Mouse (Mus musculus) CD4-positive naive resting alpha-beta T cell, adult 76 days (primary cell): Measurements from ENCODE around the gene Sprr2h. TPM values are rescaled to one million over a fixed set of nuclear protein-coding genes. Genes with fewer than 3 reads are reported as not detected.

Experiments used
- total RNA-seq: library from RNA; stranded (reverse); gene quantifications from one replicate; pipeline ENCODE4 v1.2.4, GENCODE M21; 2023

Gene Sprr2h
- not detected for total RNA-seq

DNA sequence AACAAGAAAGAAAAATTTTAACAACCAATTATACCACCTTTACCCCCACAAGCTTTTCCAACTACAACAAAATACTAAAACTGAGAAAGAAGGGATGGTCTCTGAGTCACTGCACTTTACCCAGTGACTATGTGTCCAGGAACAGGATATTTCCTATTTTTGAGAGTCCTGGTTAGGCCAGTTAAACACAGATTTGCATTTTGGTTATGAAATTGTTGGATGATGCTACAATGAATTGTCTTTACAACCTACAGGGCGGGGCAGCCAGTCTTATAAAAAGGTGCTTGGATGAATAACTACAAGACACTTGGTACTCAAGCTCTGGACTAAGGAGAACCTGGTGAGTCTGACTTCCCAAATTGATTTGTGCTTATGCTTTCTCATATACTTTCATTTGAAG is at the start of gene Sprr2h:
Gene Sprr2h, plus strand, starts transcription at position 301 of the 400 bp plus-strand sequence.

GRCm38 (mm10) chr3:92338840-92339239 is 46.6 kb upstream of the Sprr2h start, which contains the start of gene Sprr2d:
Sprr2d (plus strand) TSS chr3:92339140.

DNA sequence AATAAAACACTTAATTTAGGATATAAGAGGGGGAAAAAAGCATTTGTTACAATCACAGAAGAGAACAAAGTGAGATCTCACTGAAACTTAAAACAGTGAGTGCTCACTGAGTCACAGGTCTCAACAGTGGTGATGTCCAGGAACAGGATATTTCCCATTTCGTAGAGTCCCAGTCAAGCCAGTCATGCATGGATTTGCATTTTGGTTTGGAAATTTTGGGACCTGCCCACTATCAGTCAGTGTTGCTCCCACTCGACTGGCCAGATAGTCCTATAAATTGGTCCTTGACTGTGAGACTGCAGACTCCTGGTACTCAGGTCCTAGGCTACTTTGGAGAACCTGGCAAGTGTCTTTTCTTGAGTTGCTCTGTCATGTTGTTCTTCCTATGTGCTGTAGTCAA is 33.6 kb upstream of the Sprr2h start, which contains the start of gene Sprr2e:
Gene Sprr2e, plus strand, starts transcription at position 301 of the 400 bp plus-strand sequence.

DNA sequence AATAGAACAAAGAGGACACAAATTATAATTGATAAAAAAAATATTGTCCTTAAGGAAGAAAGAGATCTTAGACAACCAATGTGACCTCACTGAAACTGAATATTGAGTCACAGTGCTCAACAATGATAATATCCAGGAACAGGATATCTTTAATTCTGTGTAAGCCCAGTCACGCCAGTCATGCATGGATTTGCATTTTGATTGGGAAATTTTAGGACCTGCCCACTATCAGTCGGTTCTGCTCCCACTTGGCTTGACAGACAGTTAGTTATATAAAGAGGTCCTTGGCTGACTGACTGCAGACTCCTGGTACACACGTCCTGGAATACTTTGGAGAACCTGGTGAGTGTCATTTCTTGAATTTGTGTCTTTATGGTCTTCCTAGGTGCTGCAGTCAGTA is 20.6 kb upstream of the Sprr2h start, which contains the start of gene Sprr2f:
Gene Sprr2f, plus strand, starts transcription at position 301 of the 400 bp plus-strand sequence.

DNA sequence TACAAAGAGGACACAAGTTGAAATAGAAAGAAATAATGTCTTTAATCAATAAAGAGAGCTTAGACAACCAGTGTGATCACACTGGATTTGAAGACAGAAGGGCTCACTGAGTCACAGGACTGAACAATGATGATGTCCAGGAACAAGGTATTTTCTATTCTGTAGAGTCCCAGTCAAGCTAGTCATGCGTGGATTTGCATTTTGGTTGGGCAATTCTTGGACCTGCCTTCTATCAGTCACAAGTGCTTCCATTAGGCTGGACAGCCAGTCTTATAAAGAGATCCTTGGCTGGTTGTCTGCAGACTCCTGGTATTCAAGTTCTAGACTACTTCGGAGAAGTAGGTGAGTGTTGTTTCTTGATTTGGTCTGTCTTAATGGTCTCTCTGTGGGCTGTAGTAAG is 22.2 kb downstream of the Sprr2h start, which contains the start of gene Sprr2i:
Gene Sprr2i, plus strand, starts transcription at position 301 of the 400 bp plus-strand sequence.

GRCm38 (mm10) chr3:92417782-92418181 is 32.3 kb downstream of the Sprr2h start, which contains the start of gene Sprr2j-ps:
Sprr2j-ps (plus strand) TSS chr3:92418082.

DNA sequence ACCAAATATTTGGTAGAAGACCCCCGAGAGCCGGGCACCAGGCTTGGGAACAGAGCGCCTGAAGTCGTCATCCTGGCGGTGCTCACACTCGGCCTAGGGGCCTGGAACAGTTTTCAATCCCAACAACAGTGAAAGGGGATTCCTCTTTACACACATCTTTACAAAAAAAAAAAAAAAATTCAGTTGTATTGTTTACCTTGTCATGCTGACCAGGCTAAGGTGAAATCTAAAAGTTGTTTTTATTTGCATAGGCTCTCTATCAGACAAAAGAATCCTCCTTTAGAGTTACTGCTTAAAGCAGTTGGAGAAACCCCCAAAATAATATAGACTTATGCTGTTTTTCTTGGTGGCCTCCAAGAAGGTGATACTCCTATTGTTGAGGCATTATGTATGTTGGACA is 43.8 kb downstream of the Sprr2h start, which contains the start of gene Gm9774:
Gene Gm9774, minus strand, starts transcription at position 101 of the 400 bp plus-strand sequence.

DNA sequence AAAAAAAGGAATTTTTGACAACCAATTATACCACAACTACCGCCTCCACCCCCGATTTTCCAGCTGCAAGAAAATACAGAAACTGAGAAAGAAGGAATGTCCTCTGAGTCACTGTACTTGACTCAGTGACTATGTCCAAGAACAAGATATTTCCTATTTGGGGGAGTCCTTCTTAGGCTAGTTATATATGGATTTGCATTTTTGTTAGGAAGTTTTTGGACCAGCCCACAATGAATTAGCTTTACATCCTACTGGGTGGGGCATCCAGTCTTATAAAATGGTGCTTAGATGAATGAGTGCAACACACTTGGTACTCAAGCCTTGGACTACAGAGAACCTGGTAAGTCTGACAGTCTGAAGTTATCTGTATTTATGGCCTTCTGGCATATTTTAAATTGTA is 46.8 kb downstream of the Sprr2h start, which contains the start of gene Sprr2k:
Gene Sprr2k, plus strand, starts transcription at position 301 of the 400 bp plus-strand sequence.

Other genes with a start within 250 kb of the Sprr2h start
- not detected for gene Lelp1, start 242.9 kb upstream of the Sprr2h start, total RNA-seq
- not detected for gene Sprr2a1, start 169.9 kb upstream of the Sprr2h start, total RNA-seq
- gene Sprr2a2, start 169.8 kb upstream of the Sprr2h start, total RNA-seq, result not detected
- not detected for gene Sprr2a3, start 100.3 kb upstream of the Sprr2h start, total RNA-seq
- not detected for gene Sprr2b, start 69.1 kb upstream of the Sprr2h start, total RNA-seq
- gene Sprr2d, start 46.5 kb upstream of the Sprr2h start, total RNA-seq, result not detected
- not detected for gene Sprr2e, start 33.5 kb upstream of the Sprr2h start, total RNA-seq
- not detected for gene Sprr2f, start 20.5 kb upstream of the Sprr2h start, total RNA-seq
- not detected for gene Sprr2i, start 22.3 kb downstream of the Sprr2h start, total RNA-seq
- gene Sprr2j-ps, start 32.4 kb downstream of the Sprr2h start, total RNA-seq, result not detected
- gene Gm9774, start 43.7 kb downstream of the Sprr2h start, total RNA-seq, result 0.76 TPM
- gene Sprr2k, start 46.9 kb downstream of the Sprr2h start, total RNA-seq, result not detected
- gene Sprr1b, start 53.1 kb downstream of the Sprr2h start, total RNA-seq, result not detected
- not detected for gene Sprr3, start 73.0 kb downstream of the Sprr2h start, total RNA-seq
- gene Sprr1a, start 100.2 kb downstream of the Sprr2h start, total RNA-seq, result not detected
- not detected for gene Sprr4, start 114.8 kb downstream of the Sprr2h start, total RNA-seq
- gene 2310046K23Rik, start 148.8 kb downstream of the Sprr2h start, total RNA-seq, result not detected
- gene Ivl, start 188.1 kb downstream of the Sprr2h start, total RNA-seq, result not detected
- gene Smcp, start 203.3 kb downstream of the Sprr2h start, total RNA-seq, result not detected
- not detected for gene 2210017I01Rik, start 221.8 kb downstream of the Sprr2h start, total RNA-seq
- not detected for gene Lce6a, start 236.0 kb downstream of the Sprr2h start, total RNA-seq